9 mouse cellular contexts compared by ENCODE assay signal in genomic region chr7:58677111-58677805, GRCm38 (mm10). TPM values are rescaled to one million over a fixed set of nuclear protein-coding genes. Genes with fewer than 3 reads are reported as not detected.
DNase-seq lines count a peak whose midpoint lies in the region; ATAC-seq and TF ChIP-seq lines count a peak whose summit lies in the region.
"Had no signal": no experiment of that assay in that cellular context is flagged by ENCODE, and none has a peak within 500 bp of the region (broad histone marks: within the 10 kb centered on the region; RNA-seq: fewer than 3 reads in every experiment).

No protein-coding gene starts in this region.

- ATAC-seq in heart, embryonic 11.5 days (replicated peaks; ENCODE audit: insufficient number of reproducible peaks, low FRiP score, low TSS enrichment): no peak
- ATAC-seq in lung, embryonic 16.5 days (ENCODE audit: low read depth): peak; percentile 57; the same call in 1 of the 2 replicates
- no peak for ATAC-seq in hindbrain, embryonic 14.5 days (ENCODE audit: low FRiP score)
- ATAC-seq in midbrain, embryonic 15.5 days (replicated peaks): no peak

- H3K4me1 ChIP-seq in heart, embryonic 11.5 days (ENCODE audit: control insufficient read depth, insufficient read depth, low read length): no peaks in the 10 kb centered on the region
- H3K4me1 ChIP-seq in lung, embryonic 16.5 days (replicated peaks; ENCODE audit: control insufficient read depth, insufficient read depth, low read length): peaks cover 6% of the 10 kb centered on the region; the same call in 1 of the 2 replicates
- H3K4me1 ChIP-seq in hindbrain, embryonic 14.5 days (replicated peaks; ENCODE audit: control insufficient read depth, insufficient read depth, low read length): no peaks in the 10 kb centered on the region
- no peaks in the 10 kb centered on the region for H3K4me1 ChIP-seq in midbrain, embryonic 15.5 days

- no peak overlapping the region for H3K4me2 ChIP-seq in heart, embryonic 11.5 days
- H3K4me2 ChIP-seq in lung, embryonic 16.5 days (ENCODE audit: low read depth, low read length): no peak overlapping the region
- no peak overlapping the region for H3K4me2 ChIP-seq in hindbrain, embryonic 14.5 days (replicated peaks)
- no peak overlapping the region for H3K4me2 ChIP-seq in midbrain, embryonic 15.5 days

- H3K36me3 ChIP-seq in heart, embryonic 11.5 days (ENCODE audit: control insufficient read depth, insufficient read depth, low read length): no peaks in the 10 kb centered on the region
- no peaks in the 10 kb centered on the region for H3K36me3 ChIP-seq in lung, embryonic 16.5 days (ENCODE audit: control insufficient read depth, insufficient read depth, low read length)
- H3K36me3 ChIP-seq in hindbrain, embryonic 14.5 days (replicated peaks; ENCODE audit: control insufficient read depth, insufficient read depth): no peaks in the 10 kb centered on the region
- H3K36me3 ChIP-seq in midbrain, embryonic 15.5 days (replicated peaks): no peaks in the 10 kb centered on the region

- H3K9me3 ChIP-seq in heart, embryonic 11.5 days (replicated peaks; ENCODE audit: control insufficient read depth, low read length): no peaks in the 10 kb centered on the region; the same call in 1 of the 2 replicates
- no peaks in the 10 kb centered on the region; the same call in 1 of the 2 replicates for H3K9me3 ChIP-seq in lung, embryonic 16.5 days (ENCODE audit: control insufficient read depth, low read length)
- no peaks in the 10 kb centered on the region for H3K9me3 ChIP-seq in hindbrain, embryonic 14.5 days (ENCODE audit: control insufficient read depth, low read length)
- no peaks in the 10 kb centered on the region for H3K9me3 ChIP-seq in midbrain, embryonic 15.5 days

- H3K27ac ChIP-seq in heart, embryonic 11.5 days (ENCODE audit: low read depth, low read length): no peak overlapping the region
- peak overlapping the region; percentile 78 for H3K27ac ChIP-seq in gastrocnemius, adult 2 months
- H3K27ac ChIP-seq in lung, embryonic 16.5 days (ENCODE audit: low read length): peak overlapping the region; percentile 13; the same call in 1 of the 2 replicates
- H3K27ac ChIP-seq in hindbrain, embryonic 14.5 days: no peak overlapping the region
- no peak overlapping the region for H3K27ac ChIP-seq in midbrain, embryonic 15.5 days

- intact Hi-C loops in gastrocnemius, adult 2 months (cut with DNase I): no loop called here

- no peak overlapping the region for H3K4me3 ChIP-seq in heart, embryonic 11.5 days (ENCODE audit: low read depth, low read length)
- H3K4me3 ChIP-seq in gastrocnemius, adult 2 months: no peak overlapping the region
- no peak overlapping the region for H3K4me3 ChIP-seq in lung, embryonic 16.5 days (ENCODE audit: low read length)
- no peak overlapping the region for H3K4me3 ChIP-seq in hindbrain, embryonic 14.5 days (replicated peaks; ENCODE audit: low read length)
- no peak overlapping the region for H3K4me3 ChIP-seq in midbrain, embryonic 15.5 days

- WGBS in heart, embryonic 11.5 days (ENCODE audit: insufficient replicate concordance): 60% methylated on average over 5 of the region's 5 CpGs
- 34% methylated on average over 5 of the region's 5 CpGs for WGBS in lung, embryonic 16.5 days
- 74% methylated on average over 5 of the region's 5 CpGs for WGBS in hindbrain, embryonic 14.5 days
- 74% methylated on average over 5 of the region's 5 CpGs for WGBS in midbrain, embryonic 15.5 days

- peak; percentile 68 to 87 for DNase-seq in heart, adult 18-20 months
- peak; percentile 71 for DNase-seq in gastrocnemius, adult 2 months
- DNase-seq in thymus, postnatal 25 days: peak; percentile 66
- no peak for DNase-seq in kidney, postnatal 25 days
- DNase-seq in hindbrain, embryonic 14.5 days (ENCODE audit: low spot score): no peak
- DNase-seq: right cerebral cortex, postnatal 14 days had no signal

- no peak for TF ChIP-seq CTCF in gastrocnemius, adult 2 months (IDR thresholded peaks at IDR 0.05)

- H3K9ac ChIP-seq in heart, embryonic 11.5 days (ENCODE audit: low read depth, low read length): no peak overlapping the region
- peak overlapping the region; percentile 24; the same call in 1 of the 2 replicates for H3K9ac ChIP-seq in lung, embryonic 16.5 days (ENCODE audit: low read length)
- no peak overlapping the region for H3K9ac ChIP-seq in hindbrain, embryonic 14.5 days
- no peak overlapping the region for H3K9ac ChIP-seq in midbrain, embryonic 15.5 days

- H3K27me3 ChIP-seq in heart, embryonic 11.5 days (ENCODE audit: control insufficient read depth, insufficient read depth, low read length): no peaks in the 10 kb centered on the region
- no peaks in the 10 kb centered on the region for H3K27me3 ChIP-seq in lung, embryonic 16.5 days (ENCODE audit: control insufficient read depth, insufficient read depth, low read depth, low read length)
- no peaks in the 10 kb centered on the region for H3K27me3 ChIP-seq in hindbrain, embryonic 14.5 days (ENCODE audit: control insufficient read depth, insufficient read depth, low read length)
- H3K27me3 ChIP-seq in midbrain, embryonic 15.5 days (replicated peaks): no peaks in the 10 kb centered on the region

RNA-seq across cellular contexts. Expression of gene Atp10a, which starts 21.3 kb away (rescaled TPM):
- total RNA-seq in heart, adult 18-20 months (2021): 1 to 10 TPM; 1.3 to 2.1 TPM
- 1.1 and 1.5 TPM in 2 replicates for polyA plus RNA-seq in heart, embryonic 11.5 days (2014; fragmentation: Nextera tagmentation; extraction: Ambion mirVana)
- 1 to 10 TPM; 1.3 to 2.0 TPM for total RNA-seq in gastrocnemius, adult 2 months (2021)
- polyA plus RNA-seq in lung, embryonic 16.5 days (2015; fragmentation: Nextera tagmentation; extraction: Ambion mirVana): 3.1 and 3.5 TPM in 2 replicates
- polyA plus RNA-seq in hindbrain, embryonic 14.5 days (2014; fragmentation: Nextera tagmentation; extraction: Ambion mirVana): 1.6 and 1.7 TPM in 2 replicates
- 1.2 and 1.3 TPM in 2 replicates for polyA plus RNA-seq in midbrain, embryonic 15.5 days (2015; fragmentation: Nextera tagmentation; extraction: Ambion mirVana)

Comparison
In these comparisons a context has a peak if more than half of its experiments do, and no peak if none do; other contexts are left out.
1. DNase-seq: peak in heart, adult 18-20 months (2 of 2), gastrocnemius, adult 2 months (single experiment) and thymus, postnatal 25 days (single experiment); none in kidney, postnatal 25 days (0 of 2) and hindbrain, embryonic 14.5 days (single experiment).
2. H3K27ac ChIP-seq: peak in gastrocnemius, adult 2 months (single experiment) and lung, embryonic 16.5 days (single experiment); none in heart, embryonic 11.5 days (single experiment), hindbrain, embryonic 14.5 days (single experiment) and midbrain, embryonic 15.5 days (single experiment).